Mouse (Mus musculus) ES-E14 (cell line): ENCODE data around the gene Wdfy1. TPM values are rescaled to one million over a fixed set of nuclear protein-coding genes. Genes with fewer than 3 reads are reported as not detected.

Experiments used
- DNase-seq: peaks from one replicate; pipeline ENCODE4 v3.0.0-alpha.2; 2013; ENCODE audit warnings: low read depth, low spot score
- H3K27ac ChIP-seq: 2 replicates; pipeline ENCODE4 v1.5.1; 2012; ENCODE audit warnings: low read depth, mild to moderate bottlenecking, low read length, moderate library complexity, mixed read lengths; ENCODE audit not compliant: poor library complexity, insufficient read depth, severe bottlenecking
- H3K36me3 ChIP-seq: 2 replicates; pipeline ENCODE4 v1.6.1; 2012; ENCODE audit warnings: mild to moderate bottlenecking, low read length, moderate library complexity, mixed read lengths; ENCODE audit not compliant: control insufficient read depth, poor library complexity, insufficient read depth, severe bottlenecking
- H3K4me1 ChIP-seq, 2 experiments: fragments of 150-350 bp in 1 of 2; sonication (generic) in 1 of 2; 2 replicates each; pipeline ENCODE4 v1.6.1; 2012; ENCODE audit warnings: low read length in 2 of 2, mild to moderate bottlenecking in 1 of 2, mixed read lengths in 1 of 2; ENCODE audit not compliant: control insufficient read depth in 2 of 2, insufficient read depth in 2 of 2, poor library complexity in 1 of 2
- H3K4me3 ChIP-seq, 2 experiments: fragments of 150-350 bp in 1 of 2; sonication (generic) in 1 of 2; 2 replicates each; pipeline ENCODE4 v1.5.1; 2012; ENCODE audit warnings: low read length in 2 of 2, low read depth in 1 of 2, mild to moderate bottlenecking in 1 of 2, mixed read lengths in 1 of 2; ENCODE audit not compliant: insufficient read depth in 1 of 2, poor library complexity in 1 of 2, severe bottlenecking in 1 of 2
- H3K9ac ChIP-seq: 2 replicates; pipeline ENCODE4 v1.6.1; 2012; ENCODE audit warnings: low read depth, mild to moderate bottlenecking, low read length, mixed read lengths; ENCODE audit not compliant: poor library complexity, insufficient read depth, severe bottlenecking
- H3K9me3 ChIP-seq: fragments of 150-350 bp; sonication (generic); 2 replicates; pipeline ENCODE4 v1.6.1; 2012; ENCODE audit warnings: low read depth, mild to moderate bottlenecking, low read length; ENCODE audit not compliant: control insufficient read depth, insufficient read depth
- CHD2 ChIP-seq: IDR thresholded peaks from 2 replicates; pipeline ENCODE4 v1.6.1; 2014; ENCODE audit warnings: mild to moderate bottlenecking, low read depth, low read length, inconsistent platforms
- HCFC1 ChIP-seq: IDR thresholded peaks from 2 replicates; pipeline ENCODE4 v1.6.1; 2012; ENCODE audit warnings: low read length, inconsistent platforms, borderline replicate concordance; ENCODE audit not compliant: insufficient read depth
- MAFK ChIP-seq: IDR thresholded peaks from 2 replicates; pipeline ENCODE4 v1.6.1; 2014; ENCODE audit warnings: mild to moderate bottlenecking, low read depth, low read length, inconsistent platforms; ENCODE audit not compliant: insufficient read depth
- ZC3H11A ChIP-seq: IDR thresholded peaks from 2 replicates; pipeline ENCODE4 v1.6.1; 2012; ENCODE audit warnings: low read depth, mild to moderate bottlenecking, inconsistent platforms, low read length, borderline replicate concordance
- ZNF384 ChIP-seq: IDR thresholded peaks from 2 replicates; pipeline ENCODE4 v1.6.1; 2012; ENCODE audit warnings: low read depth, low read length, inconsistent platforms
- in situ Hi-C, 2 experiments: fragments of 600-800 bp; cut with MboI; formaldehyde crosslinking; loops; one replicate each; pipeline ENCODE4 v1.15.1; 2025; ENCODE audit warnings: low sequenced_read_pairs in 2 of 2, inconsistent platforms in 1 of 2; ENCODE audit not compliant: unreplicated experiment in 2 of 2
- total RNA-seq: library from RNA; depleted of rRNA; stranded (reverse); fragments of 300-350 nt; gene quantifications from 2 replicates; pipeline ENCODE4 v1.2.3, GENCODE M21; 2012

The Wdfy1 gene
- total RNA-seq, 1 experiment = 31.4 TPM

GRCm38 (mm10) chr1:79754936-79755335 lies 21.0 kb downstream of the Wdfy1 start:
- Histone ChIP-seq H3K27ac (no peak overlapping the region), H3K4me3 (no peak overlapping the region), H3K9me3 (no peaks in the 10 kb centered on the region), H3K9ac (no peak overlapping the region), H3K4me1 (no peaks in the 10 kb centered on the region), H3K36me3 (no peaks in the 10 kb centered on the region; the same call in 1 of the 2 replicates)
- no peak for DNase-seq
- in situ Hi-C loops = no loop called here
- no peak for TF ChIP-seq ZC3H11A
- no peak for TF ChIP-seq ZNF384
- TF ChIP-seq CHD2 = no peak
- TF ChIP-seq MAFK = no peak
- no peak for TF ChIP-seq HCFC1

GRCm38 (mm10) chr1:79753456-79753855 lies 22.5 kb downstream of the Wdfy1 start:
- Histone ChIP-seq H3K36me3 (no peaks in the 10 kb centered on the region; the same call in 1 of the 2 replicates), H3K4me3 (no peak overlapping the region), H3K4me1 (no peaks in the 10 kb centered on the region), H3K27ac (no peak overlapping the region), H3K9ac (no peak overlapping the region), H3K9me3 (no peaks in the 10 kb centered on the region)
- no peak for TF ChIP-seq ZC3H11A
- DNase-seq = no peak
- in situ Hi-C loops = no loop called here

- TF ChIP-seq HCFC1 (no peak), CHD2 (no peak)
- in situ Hi-C loops = no loop called here
Measured at GRCm38 (mm10) chr1:79752714-79753340, 23.1 kb downstream of the Wdfy1 start.

GRCm38 (mm10) chr1:79752015-79752695 lies 23.8 kb downstream of the Wdfy1 start:
- H3K4me1 ChIP-seq = no peaks in the 10 kb centered on the region
- in situ Hi-C loops = no loop called here
- TF ChIP-seq HCFC1 (no peak), ZNF384 (no peak), MAFK (no peak), ZC3H11A (no peak), CHD2 (no peak)

More at GRCm38 (mm10) chr1:79752714-79753340, 23.1 kb downstream of the Wdfy1 start:
- no peaks in the 10 kb centered on the region for H3K9me3 ChIP-seq
- no peaks in the 10 kb centered on the region for H3K4me1 ChIP-seq
- no peak overlapping the region for H3K9ac ChIP-seq
- no peak overlapping the region for H3K4me3 ChIP-seq
- H3K36me3 ChIP-seq = no peaks in the 10 kb centered on the region; the same call in 1 of the 2 replicates
- no peak for DNase-seq
- H3K27ac ChIP-seq = no peak overlapping the region

GRCm38 (mm10) chr1:79751186-79751585 lies 24.8 kb downstream of the Wdfy1 start:
- DNase-seq = no peak
- in situ Hi-C loops = no loop called here
- TF ChIP-seq ZNF384 (no peak), HCFC1 (no peak), CHD2 (no peak), MAFK (no peak), ZC3H11A (no peak)
- Histone ChIP-seq H3K36me3 (no peaks in the 10 kb centered on the region; the same call in 1 of the 2 replicates), H3K9ac (no peak overlapping the region), H3K27ac (no peak overlapping the region), H3K9me3 (no peaks in the 10 kb centered on the region), H3K4me1 (no peaks in the 10 kb centered on the region), H3K4me3 (no peak overlapping the region)

More at GRCm38 (mm10) chr1:79752015-79752695, 23.8 kb downstream of the Wdfy1 start:
- DNase-seq = no peak
- no peaks in the 10 kb centered on the region; the same call in 1 of the 2 replicates for H3K36me3 ChIP-seq
- no peak overlapping the region for H3K4me3 ChIP-seq
- H3K27ac ChIP-seq = no peak overlapping the region
- no peaks in the 10 kb centered on the region for H3K9me3 ChIP-seq
- H3K9ac ChIP-seq = no peak overlapping the region
